Mouse (Mus musculus) intestine, postnatal 0 days (tissue): Measurements from ENCODE around the gene Serpinb3a. TPM values are rescaled to one million over a fixed set of nuclear protein-coding genes. Genes with fewer than 3 reads are reported as not detected.

Experiments
- ATAC-seq: fragments of 200-750 bp; cut with Nextera tagmentation; 2 replicates; pipeline ENCODE4 v1.8.0; 2017; ENCODE audit warnings: mild to moderate bottlenecking, moderate TSS enrichment, moderate library complexity
- H3K27ac ChIP-seq: fragments of 300-500 bp; sonication (generic); 2 replicates; pipeline ENCODE4 v1.5.1; 2014; ENCODE audit warnings: mild to moderate bottlenecking, low read depth, low read length, moderate library complexity
- H3K27me3 ChIP-seq: fragments of 300-500 bp; sonication (generic); replicated peaks from 2 replicates; pipeline ENCODE4 v1.6.1; 2014; ENCODE audit warnings: low read length, mixed read lengths; ENCODE audit not compliant: control insufficient read depth, insufficient read depth
- H3K36me3 ChIP-seq: fragments of 300-500 bp; sonication (generic); 2 replicates; pipeline ENCODE4 v1.6.1; 2014; ENCODE audit warnings: mild to moderate bottlenecking, moderate library complexity; ENCODE audit not compliant: control insufficient read depth, insufficient read depth
- H3K4me1 ChIP-seq: fragments of 300-500 bp; sonication (generic); replicated peaks from 2 replicates; pipeline ENCODE4 v1.6.1; 2014; ENCODE audit warnings: antibody characterized with exemption, low read length, mixed read lengths; ENCODE audit not compliant: control insufficient read depth, insufficient read depth
- H3K4me2 ChIP-seq: fragments of 300-500 bp; sonication (generic); replicated peaks from 2 replicates; pipeline ENCODE4 v1.6.1; 2014; ENCODE audit warnings: low read depth, mild to moderate bottlenecking, moderate library complexity
- H3K4me3 ChIP-seq: fragments of 300-500 bp; sonication (generic); 2 replicates; pipeline ENCODE4 v1.5.1; 2014; ENCODE audit warnings: low read depth, low read length
- H3K9ac ChIP-seq: fragments of 300-500 bp; sonication (generic); 2 replicates; pipeline ENCODE4 v1.6.1; 2014; ENCODE audit warnings: mild to moderate bottlenecking, low read depth, low read length
- H3K9me3 ChIP-seq: fragments of 300-500 bp; sonication (generic); 2 replicates; pipeline ENCODE4 v1.6.1; 2016; ENCODE audit warnings: mixed run types; ENCODE audit not compliant: control insufficient read depth
- CTCF ChIP-seq: sonication (generic); IDR thresholded peaks from 2 replicates; pipeline ENCODE4 v1.5.1; 2016; ENCODE audit warnings: low read depth, mild to moderate bottlenecking, control low read depth, antibody characterized with exemption, moderate library complexity
- WGBS: fragments of 180-500 bp; shearing (Covaris S2); extraction: QIAGEN DNeasy Blood & Tissue Kit; methylation state at CpG from one replicate; pipeline ENCODE4 v1.1.7; 2014; 5-methylcytosine and 5-hydroxymethylcytosine counted together
- polyA plus RNA-seq: library from polyadenylated mRNA; unstranded; fragments of >200 nt; fragmentation: Nextera tagmentation; extraction: Ambion mirVana; gene quantifications from 2 replicates; pipeline ENCODE4 v1.2.1, GENCODE M21; 2015

Serpinb3a gene
- polyA plus RNA-seq, 1 experiment from 2014 or later, result not detected

- H3K27ac ChIP-seq, result no peak overlapping the region
- no peaks in the 10 kb centered on the region for H3K27me3 ChIP-seq
- H3K9me3 ChIP-seq, result no peaks in the 10 kb centered on the region
- no peak overlapping the region for H3K4me3 ChIP-seq
- no peaks in the 10 kb centered on the region for H3K36me3 ChIP-seq
- H3K9ac ChIP-seq, result no peak overlapping the region
- no peak overlapping the region for H3K4me2 ChIP-seq
- no peak for TF ChIP-seq CTCF
- 49% methylated on average over 3 of the region's 3 CpGs for WGBS
- no peak for ATAC-seq
- H3K4me1 ChIP-seq, result no peaks in the 10 kb centered on the region
Measured at GRCm38 (mm10) chr1:107006316-107006715, 45.8 kb downstream of the Serpinb3a start.

- Histone ChIP-seq H3K36me3 (no peaks in the 10 kb centered on the region), H3K9me3 (no peaks in the 10 kb centered on the region), H3K27ac (no peak overlapping the region), H3K4me3 (no peak overlapping the region), H3K9ac (no peak overlapping the region), H3K4me1 (no peaks in the 10 kb centered on the region), H3K4me2 (no peak overlapping the region), H3K27me3 (no peaks in the 10 kb centered on the region)
- no peak for ATAC-seq
- 82% methylated on average over 2 of the region's 2 CpGs for WGBS
- TF ChIP-seq CTCF, result no peak
Measured at GRCm38 (mm10) chr1:107001754-107002153, 50.3 kb downstream of the Serpinb3a start.

GRCm38 (mm10) chr1:107000424-107000823 lies 51.7 kb downstream of the Serpinb3a start:
- Histone ChIP-seq H3K36me3 (no peaks in the 10 kb centered on the region), H3K4me2 (no peak overlapping the region), H3K4me1 (no peaks in the 10 kb centered on the region), H3K27me3 (no peaks in the 10 kb centered on the region), H3K9ac (no peak overlapping the region), H3K9me3 (no peaks in the 10 kb centered on the region), H3K4me3 (no peak overlapping the region), H3K27ac (no peak overlapping the region)
- 62% methylated on average over 13 of the region's 13 CpGs for WGBS
- ATAC-seq, result no peak
- TF ChIP-seq CTCF, result no peak

Other genes with a start within 250 kb of the Serpinb3a start
- 0.38 and 0.75 TPM in 2 replicates for gene Serpinb5, start 191.1 kb downstream of the Serpinb3a start, polyA plus RNA-seq
- gene Serpinb12, start 117.9 kb downstream of the Serpinb3a start, polyA plus RNA-seq, result not detected in 2 replicates
- not detected in 2 replicates for gene Serpinb13, start 71.3 kb downstream of the Serpinb3a start, polyA plus RNA-seq
- gene Serpinb3d, start 31.2 kb upstream of the Serpinb3a start, polyA plus RNA-seq, result not detected in 2 replicates
- not detected in 2 replicates for gene Serpinb3b, start 226.1 kb upstream of the Serpinb3a start, polyA plus RNA-seq
- not detected in 2 replicates for gene Serpinb3c, start 226.1 kb upstream of the Serpinb3a start, polyA plus RNA-seq